Mouse (Mus musculus) layer of hippocampus, postnatal 25 days (tissue): ENCODE data around the gene Gm3149. TPM values are rescaled to one million over a fixed set of nuclear protein-coding genes. Genes with fewer than 3 reads are reported as not detected.
"Not testable (repeated sequence)": the region's sequence is repeated elsewhere in the genome, so short reads cannot be mapped to it uniquely, and the experiment has no call there.

Experiments used
- DNase-seq, 2 experiments: peaks; one replicate each; pipeline ENCODE4 v3.0.0; 2022; ENCODE audit warnings: mixed read lengths in 2 of 2, low spot score in 1 of 2; ENCODE audit errors: extremely low spot score in 1 of 2
- total RNA-seq, 2 experiments: library from RNA; stranded (reverse); gene quantifications; 2 replicates each; pipeline ENCODE4 v1.2.3; 2021

Gene Gm3149
- not detected for total RNA-seq

DNA sequence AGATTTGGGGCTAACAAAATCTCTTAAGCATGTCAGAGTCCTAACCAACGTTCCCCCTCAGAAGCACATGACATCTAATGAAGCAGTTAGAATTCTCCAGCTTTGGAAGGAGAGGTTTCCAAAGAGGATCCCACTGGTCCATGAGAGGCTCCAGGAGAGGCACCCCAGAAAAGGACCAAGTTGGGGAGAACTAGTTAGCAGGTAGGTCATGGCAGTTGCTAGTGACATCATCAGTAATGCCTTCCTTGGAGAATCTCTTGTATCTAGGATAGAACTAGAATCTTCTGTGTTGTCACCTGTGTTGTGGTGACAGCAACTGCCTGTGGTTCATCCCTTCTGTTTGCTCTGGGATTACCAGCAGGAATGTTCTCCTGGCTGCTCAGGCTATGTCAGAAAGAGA, at the start of gene Gm3149:
Gene Gm3149, plus strand, starts transcription at position 301 of the 400 bp plus-strand sequence.
- DNase-seq: not testable (repeated sequence)

DNA sequence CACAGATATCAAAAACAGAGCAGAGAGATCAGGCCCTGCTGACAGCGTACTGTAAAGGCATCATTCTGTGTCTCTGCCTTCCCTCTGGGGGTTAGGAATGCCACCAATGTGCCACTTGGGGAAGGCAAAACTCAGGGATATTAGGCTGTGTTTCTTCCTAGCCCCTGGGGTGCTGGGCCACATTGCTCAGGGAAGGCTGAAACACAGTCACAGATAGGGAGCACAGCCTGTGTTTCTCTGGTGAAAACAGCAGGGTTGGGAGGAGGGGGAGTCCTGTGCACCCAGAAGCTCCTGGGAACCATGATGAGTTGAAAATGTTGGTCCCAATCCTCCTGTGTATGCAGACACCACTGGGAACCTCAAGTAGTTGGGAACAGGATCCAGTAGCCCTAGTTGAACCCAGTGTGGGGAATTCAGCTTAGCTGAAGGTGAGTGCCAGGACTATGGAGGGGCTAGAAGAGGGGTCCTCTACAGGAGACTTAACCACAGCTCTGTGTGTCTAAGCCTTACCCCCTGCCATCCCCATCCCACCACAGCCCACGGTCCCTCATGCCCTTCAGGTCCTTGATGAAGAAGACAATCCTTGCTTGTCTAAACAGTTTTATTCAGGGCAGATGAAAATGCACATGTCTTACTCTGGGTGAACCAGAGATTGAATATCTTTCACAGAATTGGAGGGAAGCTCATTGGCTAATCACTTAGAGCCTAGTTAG, 47.7 kb upstream of the Gm3149 start:
- not testable (repeated sequence) for DNase-seq

DNA sequence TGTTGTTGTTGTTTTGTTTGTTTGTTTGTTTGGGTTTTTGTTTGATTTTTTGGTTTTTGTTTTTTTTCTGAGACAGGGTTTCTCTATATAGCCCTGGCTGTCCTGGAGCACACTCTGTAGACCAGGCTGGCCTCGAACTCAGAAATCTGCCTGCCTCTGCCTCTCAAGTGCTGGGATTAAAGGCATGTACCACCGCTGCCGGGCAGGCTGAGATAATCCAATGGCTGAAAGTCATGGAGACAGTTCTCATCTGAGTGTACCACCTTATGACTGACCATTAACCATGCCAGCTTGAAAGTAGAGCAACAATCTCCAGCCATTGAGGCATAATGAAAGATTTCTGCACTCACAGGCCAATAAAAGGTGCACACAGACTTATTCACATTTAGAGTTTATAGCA, 37.3 kb upstream of the Gm3149 start:
- not testable (repeated sequence) for DNase-seq

DNA sequence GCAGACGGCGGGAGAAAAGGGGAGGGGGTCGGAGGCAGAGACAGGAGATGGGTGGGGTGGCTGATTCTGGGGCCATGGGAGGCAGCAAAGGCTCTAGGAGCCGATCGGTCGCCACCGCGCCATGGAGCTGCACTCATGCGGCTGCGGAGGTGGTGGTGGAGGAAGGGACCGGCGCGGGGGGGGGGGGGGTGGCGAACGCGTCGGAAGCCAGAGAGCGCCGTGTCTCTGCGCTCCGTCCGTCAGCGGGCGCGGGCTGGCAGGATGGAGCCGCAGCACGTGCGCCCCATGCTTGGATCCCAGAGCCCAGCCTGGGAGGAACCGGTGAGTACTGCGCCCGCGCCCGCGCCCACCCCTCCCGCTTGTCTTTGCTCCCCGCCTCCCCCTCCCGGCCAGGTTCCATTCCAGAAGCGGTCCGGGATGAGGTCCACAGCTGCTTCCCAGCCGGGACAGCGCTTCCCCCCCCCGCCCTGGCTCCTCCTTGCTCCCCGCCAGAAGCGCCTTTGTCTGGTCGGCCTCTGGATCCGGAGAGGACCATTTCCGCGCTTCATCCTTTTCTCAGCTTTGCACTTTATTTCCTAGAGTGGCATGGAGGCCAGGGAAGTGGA, 17.5 kb downstream of the Gm3149 start, which contains the start of gene 2610042L04Rik:
Gene 2610042L04Rik, plus strand, starts transcription at position 288 of the 605 bp plus-strand sequence.
- not testable (repeated sequence) for DNase-seq

DNA sequence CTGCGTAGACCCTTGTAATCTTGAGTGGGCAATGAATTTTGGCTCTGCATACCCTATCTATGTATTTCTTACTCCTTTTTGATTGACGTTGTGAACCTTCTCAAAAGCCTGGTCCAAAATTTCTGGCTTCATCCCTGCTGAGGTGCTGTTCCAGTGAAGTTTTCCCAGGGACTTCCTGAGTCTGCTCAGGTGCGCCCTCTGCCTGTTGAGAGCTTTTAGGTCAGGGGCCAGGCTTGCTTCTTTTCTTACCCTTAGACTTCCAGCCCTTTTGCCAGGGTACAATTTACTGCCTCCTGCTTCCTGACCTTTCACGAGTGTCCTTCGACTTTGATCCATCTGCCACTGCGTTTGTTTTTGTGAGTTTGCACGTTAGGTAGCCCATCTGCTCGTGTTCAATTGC, 18.4 kb downstream of the Gm3149 start:
- not testable (repeated sequence) for DNase-seq

DNA sequence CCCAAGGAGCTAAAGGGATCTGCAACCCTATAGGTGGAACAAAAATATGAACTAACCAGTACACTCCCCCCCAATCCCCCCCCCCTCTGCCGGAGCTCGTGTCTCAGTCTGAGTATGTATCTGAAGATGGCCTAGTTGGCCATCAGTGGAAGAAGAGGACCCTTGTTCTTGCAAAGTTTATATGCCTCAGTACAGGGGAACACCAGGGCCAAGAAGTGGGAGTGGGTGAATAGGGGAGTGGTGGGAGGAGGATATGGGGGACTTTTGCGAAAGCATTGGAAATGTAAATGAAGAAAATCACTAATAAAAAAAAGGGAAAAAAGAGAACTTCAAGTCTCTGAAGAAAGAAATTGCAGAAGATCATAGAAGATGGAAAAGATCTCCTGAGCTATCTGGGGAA, 51.9 kb downstream of the Gm3149 start:
- not testable (repeated sequence) for DNase-seq

DNA sequence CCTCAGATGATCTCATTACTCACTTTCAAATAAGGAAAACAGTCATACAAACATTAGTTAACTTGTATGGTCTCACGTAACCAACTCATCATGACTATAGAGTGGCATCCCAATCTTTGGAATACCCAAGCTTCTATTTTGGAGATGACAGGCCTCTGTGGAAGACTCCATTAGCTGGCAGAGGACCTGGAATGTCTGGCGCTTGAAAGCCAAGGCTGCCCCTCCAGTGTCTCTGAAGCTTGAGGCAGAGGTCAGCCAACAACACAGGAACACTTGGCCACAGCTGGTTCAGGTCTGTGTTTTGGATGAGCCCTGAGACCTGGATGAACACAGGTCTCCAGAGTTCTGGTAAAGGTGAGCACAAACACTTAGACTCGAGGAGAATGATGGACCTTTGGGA, 52.6 kb downstream of the Gm3149 start:
- DNase-seq: not testable (repeated sequence)

Other genes with a start within 250 kb of the Gm3149 start
- gene Gm3115, start 233.2 kb upstream of the Gm3149 start, total RNA-seq: under 1 TPM in 1 of 2 experiments, not detected in 1; 0.62 TPM
- 10 to 100 TPM in 1 of 2 experiments, 1 to 10 TPM in 1; 4.4 to 10.4 TPM for gene Gm8108, start 206.8 kb upstream of the Gm3149 start, total RNA-seq
- not detected for gene Gm3127, start 152.3 kb upstream of the Gm3149 start, total RNA-seq
- gene Gm2974, start 134.7 kb upstream of the Gm3149 start, total RNA-seq: 1 to 10 TPM in 1 of 2 experiments, under 1 TPM in 1; 0.66 to 1.0 TPM
- not detected for gene Gm3138, start 67.7 kb upstream of the Gm3149 start, total RNA-seq
- under 1 TPM; 0.79 to 0.96 TPM for gene 2610042L04Rik, start 17.5 kb downstream of the Gm3149 start, total RNA-seq
- not detected for gene Gm3159, start 80.2 kb downstream of the Gm3149 start, total RNA-seq
- gene Gm3164, start 98.2 kb downstream of the Gm3149 start, total RNA-seq: 1 to 10 TPM in 1 of 2 experiments, under 1 TPM in 1; 0.32 to 1.4 TPM
- not detected for gene Gm3173, start 113.7 kb downstream of the Gm3149 start, total RNA-seq
- not detected for gene Gm3182, start 164.5 kb downstream of the Gm3149 start, total RNA-seq
- not detected for gene Gm3047, start 238.1 kb downstream of the Gm3149 start, total RNA-seq